Mouse (Mus musculus): ENCODE measurements around the gene Swt1.
"Not testable (repeated sequence)": the region's sequence is repeated elsewhere in the genome, so short reads cannot be mapped to it uniquely, and the experiment has no call there.

Gene Swt1

DNA sequence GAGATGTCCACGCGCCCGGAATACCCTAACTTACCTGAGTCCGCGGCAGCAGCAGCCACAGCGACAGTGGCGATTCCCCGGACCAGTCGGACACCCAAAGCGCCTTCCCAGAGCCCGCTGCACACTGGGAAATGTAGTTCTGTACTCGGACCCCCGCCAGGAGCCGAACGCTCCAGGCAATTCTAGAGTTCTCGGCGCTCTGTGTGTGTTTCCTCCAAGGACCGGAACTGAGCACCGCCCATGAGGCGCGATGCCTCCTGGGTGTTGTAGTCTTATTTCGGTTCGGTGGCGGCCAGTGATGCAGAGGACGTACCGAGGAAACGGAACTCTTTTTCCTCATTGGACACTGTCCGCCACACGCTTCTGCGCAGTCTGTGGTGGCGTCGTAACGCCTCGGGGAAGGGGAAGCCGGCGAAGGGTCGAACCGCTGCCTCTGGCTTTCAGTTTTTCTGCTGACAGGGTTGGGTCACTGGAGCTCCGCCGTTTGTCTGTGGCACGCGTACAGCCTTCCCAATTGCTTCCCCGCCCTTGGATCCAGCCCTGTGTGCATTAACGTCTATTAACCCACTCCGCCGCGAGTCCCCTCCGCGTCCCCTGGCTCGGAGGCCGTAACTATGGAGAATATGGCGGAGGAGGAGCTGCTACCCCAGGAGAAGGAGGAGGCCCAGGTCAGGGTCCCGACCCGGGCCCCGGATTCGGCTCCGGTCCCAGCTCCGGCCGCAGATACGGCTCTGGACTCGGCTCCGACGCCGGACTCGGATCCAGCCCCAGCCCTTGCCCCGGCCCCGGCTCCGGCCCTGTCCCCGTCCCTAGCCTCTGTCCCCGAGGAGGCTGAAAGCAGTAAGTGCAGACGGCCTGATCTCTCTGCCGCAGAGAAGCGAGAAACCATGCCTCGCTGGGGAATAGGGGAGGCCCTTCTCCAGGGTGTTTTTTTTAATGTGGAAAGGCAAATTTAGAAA, at the start of gene Swt1, which contains the start of gene Trmt1l:
Gene Swt1 (minus strand): TSS at position 193 of the 959 bp plus-strand sequence.
Gene Trmt1l (plus strand): TSS at position 280 of the 959 bp plus-strand sequence.
- DNase-seq: peak; percentile 97

- not testable (repeated sequence) for DNase-seq
These were observed 44.1 kb upstream of the Swt1 start for GRCm38 (mm10) chr1:151472386-151472785.

DNA sequence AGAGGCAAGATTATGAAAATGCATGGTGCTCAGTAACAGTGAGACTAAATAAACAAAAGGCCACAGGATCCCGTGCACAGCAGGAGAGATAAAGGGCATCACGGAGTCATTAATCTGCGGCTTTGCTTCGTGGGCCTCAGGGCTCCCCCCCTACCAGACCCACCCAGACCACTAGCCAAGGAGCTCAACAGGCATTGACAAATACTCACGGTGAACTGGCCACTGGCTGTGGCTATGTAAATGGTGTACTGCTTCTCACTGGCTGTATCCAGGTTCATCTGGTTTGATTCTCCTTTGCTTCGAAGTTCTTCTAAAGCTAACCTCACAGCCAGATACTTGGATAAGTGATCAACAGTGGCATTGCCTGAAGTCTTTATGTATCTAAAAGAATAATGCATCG, 43.2 kb upstream of the Swt1 start:
- no peak for DNase-seq

DNA sequence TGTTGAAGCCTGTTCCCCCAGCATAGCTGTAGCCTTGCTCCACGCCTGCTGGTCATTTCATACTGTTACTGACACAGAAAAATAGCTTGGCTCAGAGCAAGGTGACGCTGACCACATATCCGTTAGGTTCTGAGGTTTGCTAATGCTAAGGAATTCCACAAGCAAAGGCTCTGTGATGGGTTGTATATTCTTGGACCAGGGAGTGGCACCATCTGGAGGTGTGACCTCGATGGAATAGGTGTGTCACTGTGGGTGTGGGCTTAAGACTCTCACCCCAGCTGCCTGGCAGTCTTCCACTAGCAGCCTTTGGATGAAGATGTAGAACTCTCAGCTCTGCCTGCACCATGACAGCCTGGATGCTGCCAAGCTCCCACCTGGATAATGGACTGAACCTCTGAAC, 38.3 kb upstream of the Swt1 start:
- DNase-seq: no peak

GRCm38 (mm10) chr1:151464914-151465313, 36.7 kb upstream of the Swt1 start:
- no peak for DNase-seq

DNA sequence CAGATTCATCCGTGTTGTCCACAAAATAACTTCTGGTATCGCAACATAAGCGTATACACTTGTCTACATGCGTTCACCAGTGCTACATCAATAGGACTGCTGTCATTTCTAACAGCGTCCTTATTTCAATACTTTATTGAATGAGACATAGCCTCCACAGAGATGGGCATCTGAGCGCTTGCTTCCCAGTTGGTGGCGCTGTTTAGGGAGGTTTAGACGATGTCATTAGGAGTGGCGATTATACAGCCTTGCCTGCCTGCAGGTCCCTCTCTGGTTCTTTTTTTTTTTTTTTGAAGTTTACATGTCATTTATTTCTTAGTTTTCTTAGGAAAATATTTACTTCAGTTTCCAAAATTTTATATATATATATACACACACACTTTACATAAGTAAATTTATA, 33.0 kb upstream of the Swt1 start:
- no peak for DNase-seq

DNA sequence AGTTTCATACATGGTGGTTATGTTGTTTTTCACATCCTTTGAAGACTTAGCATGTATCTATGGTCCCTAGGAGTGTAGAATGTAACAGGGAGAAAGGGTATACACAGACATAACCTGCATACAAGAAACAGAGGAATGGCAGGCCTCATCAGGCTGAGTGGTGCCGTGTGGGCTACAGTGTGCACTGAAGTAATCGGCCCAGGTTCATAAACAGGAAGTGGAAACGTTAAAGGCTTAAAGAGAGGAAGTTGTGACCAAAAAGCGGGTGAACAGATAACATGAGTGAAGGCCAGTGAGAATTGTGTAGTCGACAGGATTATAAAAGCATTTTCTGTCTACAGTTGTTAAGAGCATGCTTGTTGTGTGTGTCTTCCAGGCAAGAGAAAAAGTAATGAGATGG, 28.8 kb upstream of the Swt1 start:
- no peak for DNase-seq

GRCm38 (mm10) chr1:151451946-151452345, 23.7 kb upstream of the Swt1 start:
- DNase-seq: no peak

GRCm38 (mm10) chr1:151450851-151451250, 22.6 kb upstream of the Swt1 start:
- no peak for DNase-seq

- DNase-seq: no peak
These were observed 21.6 kb upstream of the Swt1 start for GRCm38 (mm10) chr1:151449866-151450265.

- no peak for DNase-seq
These were observed 7.2 kb upstream of the Swt1 start for GRCm38 (mm10) chr1:151435431-151435830.

- no peak for DNase-seq
These were observed 1.1 kb upstream of the Swt1 start for GRCm38 (mm10) chr1:151429316-151429715.

GRCm38 (mm10) chr1:151427888-151428262, 380 bp downstream of the Swt1 start:
- no peak for DNase-seq

DNA sequence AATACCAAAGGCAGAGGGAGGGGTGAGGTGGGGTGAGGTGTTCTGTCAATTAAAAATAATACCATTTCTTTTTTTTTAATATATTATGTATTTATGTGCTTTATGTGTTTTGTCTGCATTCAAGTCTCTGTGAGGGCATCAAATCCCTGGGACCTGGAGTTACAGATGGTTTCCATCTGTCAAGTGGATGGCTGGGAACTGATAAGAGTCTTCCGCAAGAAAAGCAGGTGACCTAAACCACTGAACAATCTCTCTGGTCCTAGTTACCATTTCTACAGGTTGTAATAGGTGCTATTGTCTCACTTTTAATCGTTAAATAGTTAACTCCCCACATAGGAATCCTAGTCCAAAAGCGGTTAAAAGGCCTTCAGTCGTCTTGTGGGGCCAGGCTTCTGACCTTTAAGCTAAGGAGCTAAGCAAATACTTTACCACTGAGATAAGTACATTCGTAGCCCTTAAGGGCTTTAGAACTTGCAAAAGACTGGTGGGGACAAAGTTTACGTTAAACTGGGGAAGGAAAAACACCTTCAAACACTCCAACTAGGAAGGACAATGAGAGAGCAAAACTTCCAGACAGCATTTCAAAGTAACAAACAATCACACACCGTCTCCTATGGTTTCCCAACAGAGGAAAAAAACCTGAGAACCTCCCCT, 1.2 kb downstream of the Swt1 start:
- no peak for DNase-seq

DNA sequence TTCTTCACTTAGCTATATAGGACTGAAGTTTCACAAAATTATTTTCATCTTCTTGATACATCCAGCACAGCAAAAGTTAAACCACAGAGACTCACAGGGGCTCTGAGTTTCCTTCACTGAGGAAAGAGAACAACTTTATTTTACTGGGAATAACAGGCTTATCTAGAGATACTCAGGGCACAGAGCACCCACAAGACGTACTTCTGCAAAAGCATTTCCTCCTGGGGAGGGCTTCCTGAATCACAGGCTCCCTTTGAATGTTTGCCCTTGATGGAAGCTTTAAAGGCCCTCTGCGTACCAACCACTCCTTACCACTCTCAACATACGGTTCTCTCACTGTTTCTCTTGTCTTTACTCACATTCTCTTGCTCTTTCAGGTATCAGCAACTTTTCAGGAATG, 6.1 kb downstream of the Swt1 start:
- no peak for DNase-seq

DNA sequence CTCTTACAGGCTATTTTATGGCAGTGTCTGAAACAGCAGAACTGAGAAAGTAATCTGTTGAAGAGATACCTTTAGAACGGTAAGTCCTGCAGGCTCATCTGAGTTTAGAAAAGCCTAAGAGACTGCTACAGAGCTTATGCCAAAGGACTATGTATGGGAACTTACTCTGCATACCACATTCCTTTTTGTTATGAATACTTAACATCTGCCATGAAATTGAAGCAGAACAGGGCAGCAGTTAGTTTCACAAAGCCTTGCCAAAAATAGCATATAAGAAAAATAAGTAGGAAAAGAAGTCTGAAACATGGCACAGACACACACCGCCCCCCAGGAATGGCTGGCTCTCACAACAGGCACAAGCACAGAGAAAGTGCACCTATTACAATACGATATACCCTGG, 18.4 kb downstream of the Swt1 start:
- DNase-seq: no peak

- DNase-seq: no peak
These were observed 38.2 kb downstream of the Swt1 start for GRCm38 (mm10) chr1:151390029-151390428.

GRCm38 (mm10) chr1:151377353-151377752, 50.9 kb downstream of the Swt1 start:
- no peak for DNase-seq

- DNase-seq: no peak
These were observed 55.4 kb downstream of the Swt1 start for GRCm38 (mm10) chr1:151372823-151373222.

DNA sequence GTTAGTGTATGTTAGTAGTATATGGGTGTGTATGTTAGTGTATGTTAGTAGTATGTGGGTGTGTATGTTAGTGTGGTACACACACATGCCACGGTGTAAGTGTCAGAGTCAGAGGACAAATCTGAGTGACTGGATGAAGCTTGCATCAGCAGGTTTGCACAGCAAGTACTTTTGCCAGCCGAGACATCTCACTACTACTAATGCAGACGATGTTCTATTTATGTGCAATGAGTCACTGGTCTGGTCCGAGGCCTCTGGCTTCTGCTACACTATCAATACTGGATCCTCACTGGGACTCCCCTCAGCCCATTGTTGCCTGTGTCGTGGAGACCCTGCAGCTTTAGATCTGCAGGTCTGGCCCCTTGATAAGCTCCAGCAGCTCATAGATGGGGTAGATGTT, 56.7 kb downstream of the Swt1 start:
- DNase-seq: no peak

DNA sequence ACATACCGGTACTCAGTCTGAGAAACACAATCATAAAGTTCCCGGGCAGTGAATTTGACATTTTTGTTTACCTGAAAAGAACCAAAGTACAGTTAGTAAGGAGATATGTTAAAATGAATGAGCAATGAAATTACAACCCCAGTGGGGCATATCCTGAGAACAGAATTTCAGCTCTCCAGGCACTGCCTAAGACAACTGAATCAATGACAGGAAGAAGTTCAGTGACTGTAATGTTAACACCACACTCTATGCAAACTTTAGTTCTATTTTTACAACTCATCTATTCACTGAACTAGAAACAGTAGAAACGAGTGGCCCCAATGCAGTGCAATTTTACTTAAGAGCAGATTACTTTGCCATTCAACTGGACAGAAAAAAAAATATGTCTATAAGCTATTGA, 57.7 kb downstream of the Swt1 start:
- DNase-seq: no peak

GRCm38 (mm10) chr1:151368444-151368843, 59.8 kb downstream of the Swt1 start:
- DNase-seq: no peak

- no peak for DNase-seq
These were observed 60.4 kb downstream of the Swt1 start for GRCm38 (mm10) chr1:151367721-151368324.

Data from cerebellum, adult 11 months (tissue).